Mouse (Mus musculus): ENCODE results near the gene Scnn1g. TPM values are rescaled to one million over a fixed set of nuclear protein-coding genes. Genes with fewer than 3 reads are reported as not detected.

Scnn1g gene
- polyA plus RNA-seq, 1 experiment from 2014 or later, result 14.8 TPM

DNA sequence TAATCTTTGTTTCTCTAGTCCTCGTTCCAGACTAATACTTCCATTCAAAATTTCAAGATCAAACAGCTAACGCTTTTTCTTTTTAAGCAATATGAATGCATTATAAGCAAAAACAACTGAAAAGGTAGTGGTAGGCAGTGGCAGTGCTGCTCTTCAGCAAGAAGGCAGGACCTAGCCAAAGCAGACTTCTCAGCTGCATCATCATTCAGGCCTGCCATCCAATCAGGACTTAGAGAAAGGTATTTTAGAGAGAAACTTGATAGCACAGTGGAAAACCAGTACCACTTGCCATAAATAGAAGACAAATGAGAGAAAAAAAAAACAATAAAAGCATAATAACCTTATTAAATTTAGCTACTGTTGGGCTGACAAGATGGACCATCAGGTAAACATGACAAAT lies 29.2 kb upstream of the Scnn1g start:
- no peak overlapping the region for H3K4me3 ChIP-seq (ENCODE audit: low read length)
- H3K4me2 ChIP-seq (replicated peaks; ENCODE audit: low read depth, low read length), result no peak overlapping the region; the same call in 1 of the 2 replicates
- H3K27ac ChIP-seq (ENCODE audit: low read depth, low read length), result no peak overlapping the region
- H3K36me3 ChIP-seq (ENCODE audit: control insufficient read depth, insufficient read depth, low read length), result no peaks in the 10 kb centered on the region
- no peaks in the 10 kb centered on the region for H3K27me3 ChIP-seq (ENCODE audit: control insufficient read depth, insufficient read depth, low read length)
- no peaks in the 10 kb centered on the region for H3K9me3 ChIP-seq (ENCODE audit: control insufficient read depth, low read length)
- WGBS, result 87% methylated on average over 2 of the region's 2 CpGs
- no peak for ATAC-seq (ENCODE audit: low FRiP score, low TSS enrichment)
- H3K4me1 ChIP-seq (ENCODE audit: control insufficient read depth, insufficient read depth, low read length), result peaks cover 17% of the 10 kb centered on the region
- no peak overlapping the region for H3K9ac ChIP-seq (ENCODE audit: low read depth, low read length)

DNA sequence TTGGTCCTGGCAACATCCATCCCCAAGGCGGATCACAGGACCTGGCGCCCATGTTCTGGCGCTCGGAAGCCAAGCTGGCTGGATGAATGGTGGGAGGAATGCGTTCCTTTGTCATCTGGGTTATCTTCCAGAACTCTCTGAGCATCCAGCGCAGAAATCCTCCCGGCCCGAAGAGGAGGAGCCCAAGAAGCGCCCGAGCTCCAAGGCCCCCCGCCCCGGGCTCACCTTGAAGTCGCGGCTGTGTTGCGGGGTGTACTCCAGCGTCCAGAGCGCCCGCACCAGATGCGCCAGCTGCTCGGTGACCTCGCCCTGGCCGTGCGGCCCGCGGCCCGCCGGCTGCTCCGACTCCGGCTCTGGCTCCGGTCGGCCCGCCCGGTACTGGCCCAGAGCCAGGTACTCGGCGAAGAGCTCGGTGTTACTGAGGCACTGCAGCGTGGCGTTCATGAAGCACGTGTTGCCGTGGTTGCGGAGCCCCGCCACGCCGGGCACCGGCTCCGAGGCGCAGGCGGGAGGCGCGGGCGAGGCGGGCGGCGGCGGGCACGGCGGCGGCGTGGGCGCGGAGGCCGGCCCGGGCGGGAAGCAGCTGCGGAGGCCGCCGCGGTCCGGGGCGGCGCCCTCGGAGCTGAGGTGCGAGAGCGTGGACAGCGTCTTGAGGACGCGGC lies 27.7 kb upstream of the Scnn1g start:
- no peaks in the 10 kb centered on the region for H3K27me3 ChIP-seq (ENCODE audit: control insufficient read depth, insufficient read depth, low read length)
- peak overlapping the region; percentile 82 for H3K9ac ChIP-seq (ENCODE audit: low read depth, low read length)
- peak overlapping the region; percentile 96 for H3K4me2 ChIP-seq (replicated peaks; ENCODE audit: low read depth, low read length)
- H3K27ac ChIP-seq (ENCODE audit: low read depth, low read length), result no peak overlapping the region
- H3K9me3 ChIP-seq (ENCODE audit: control insufficient read depth, low read length), result no peaks in the 10 kb centered on the region
- peak overlapping the region; percentile 80 for H3K4me3 ChIP-seq (ENCODE audit: low read length)
- peaks cover 17% of the 10 kb centered on the region for H3K4me1 ChIP-seq (ENCODE audit: control insufficient read depth, insufficient read depth, low read length)
- peak; percentile 48; the same call in 1 of the 2 replicates for ATAC-seq (ENCODE audit: low FRiP score, low TSS enrichment)
- under 1% methylated on average over 60 of the region's 77 CpGs for WGBS
- H3K36me3 ChIP-seq (ENCODE audit: control insufficient read depth, insufficient read depth, low read length), result no peaks in the 10 kb centered on the region

DNA sequence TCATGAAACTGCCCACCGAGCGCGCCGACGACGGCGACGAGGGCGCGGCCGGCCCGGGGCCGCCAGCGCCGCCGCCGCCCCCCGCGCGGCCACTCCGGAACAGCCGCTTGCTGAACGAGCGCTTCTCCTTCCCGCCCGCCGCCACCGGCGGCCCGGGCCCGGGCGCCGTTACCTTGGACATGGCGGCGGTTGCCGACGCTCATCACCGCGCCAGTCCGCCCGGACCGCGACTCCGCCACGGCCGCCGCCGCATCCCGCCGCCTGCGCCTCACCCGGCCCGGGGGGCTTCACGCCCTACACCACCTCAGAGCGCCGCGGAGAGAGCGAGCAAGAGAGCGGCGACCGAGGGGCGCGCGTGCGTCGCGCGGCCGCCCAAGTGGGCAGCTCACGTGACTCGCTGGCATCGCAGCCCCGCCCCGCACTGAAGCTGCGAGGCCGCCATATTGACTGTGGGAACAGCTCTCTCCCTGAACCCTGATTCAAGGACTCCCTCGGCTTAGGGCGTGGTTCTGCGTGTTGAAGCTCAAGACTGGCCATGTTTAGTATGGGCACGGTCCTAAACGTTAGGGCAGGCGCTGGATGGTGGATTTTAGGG lies 27.1 kb upstream of the Scnn1g start, which contains the start of gene Usp31:
Usp31 (minus strand) TSS at position 181 of the 595 bp plus-strand sequence.
- Histone ChIP-seq H3K27me3 (ENCODE audit: control insufficient read depth, insufficient read depth, low read length) (no peaks in the 10 kb centered on the region), H3K36me3 (ENCODE audit: control insufficient read depth, insufficient read depth, low read length) (no peaks in the 10 kb centered on the region), H3K27ac (ENCODE audit: low read depth, low read length) (peak within 1 kb of the TSS; percentile 73; the same call in 1 of the 2 replicates), H3K9me3 (ENCODE audit: control insufficient read depth, low read length) (no peaks in the 10 kb centered on the region), H3K4me2 (replicated peaks; ENCODE audit: low read depth, low read length) (peak within 1 kb of the TSS; percentile 96), H3K4me3 (ENCODE audit: low read length) (peak within 1 kb of the TSS; percentile 80), H3K9ac (ENCODE audit: low read depth, low read length) (peak within 1 kb of the TSS; percentile 82), H3K4me1 (ENCODE audit: control insufficient read depth, insufficient read depth, low read length) (peaks cover 17% of the 10 kb centered on the region)
- under 1% methylated on average over 67 of the region's 82 CpGs for WGBS
- ATAC-seq (ENCODE audit: low FRiP score, low TSS enrichment), result peak; percentile 99

DNA sequence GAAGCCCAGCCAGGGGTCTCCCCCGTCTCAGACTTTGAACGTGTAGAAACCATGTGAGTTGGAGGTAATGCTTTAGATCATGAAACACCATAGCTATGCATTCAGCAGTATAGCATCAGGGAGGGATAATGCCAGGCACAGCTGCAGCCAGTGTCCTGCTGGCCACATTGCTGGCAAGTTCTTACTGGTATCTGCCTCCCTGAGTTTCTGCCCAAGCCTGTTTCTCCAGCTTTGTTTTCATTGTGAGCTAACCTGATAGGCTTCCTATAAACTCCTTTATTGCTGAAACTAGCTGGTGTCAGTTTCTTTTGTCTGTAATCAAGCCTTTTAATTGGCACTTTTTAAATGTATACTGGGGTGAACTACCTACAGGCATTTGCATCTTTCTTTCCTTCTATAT lies 23.1 kb upstream of the Scnn1g start:
- Histone ChIP-seq H3K4me2 (replicated peaks; ENCODE audit: low read depth, low read length) (no peak overlapping the region), H3K27ac (ENCODE audit: low read depth, low read length) (no peak overlapping the region), H3K9ac (ENCODE audit: low read depth, low read length) (no peak overlapping the region), H3K4me3 (ENCODE audit: low read length) (no peak overlapping the region), H3K36me3 (ENCODE audit: control insufficient read depth, insufficient read depth, low read length) (no peaks in the 10 kb centered on the region), H3K4me1 (ENCODE audit: control insufficient read depth, insufficient read depth, low read length) (peaks cover under 1% of the 10 kb centered on the region), H3K9me3 (ENCODE audit: control insufficient read depth, low read length) (no peaks in the 10 kb centered on the region), H3K27me3 (ENCODE audit: control insufficient read depth, insufficient read depth, low read length) (no peaks in the 10 kb centered on the region)
- ATAC-seq (ENCODE audit: low FRiP score, low TSS enrichment), result no peak
- WGBS, result 38% methylated on average over 2 of the region's 2 CpGs

DNA sequence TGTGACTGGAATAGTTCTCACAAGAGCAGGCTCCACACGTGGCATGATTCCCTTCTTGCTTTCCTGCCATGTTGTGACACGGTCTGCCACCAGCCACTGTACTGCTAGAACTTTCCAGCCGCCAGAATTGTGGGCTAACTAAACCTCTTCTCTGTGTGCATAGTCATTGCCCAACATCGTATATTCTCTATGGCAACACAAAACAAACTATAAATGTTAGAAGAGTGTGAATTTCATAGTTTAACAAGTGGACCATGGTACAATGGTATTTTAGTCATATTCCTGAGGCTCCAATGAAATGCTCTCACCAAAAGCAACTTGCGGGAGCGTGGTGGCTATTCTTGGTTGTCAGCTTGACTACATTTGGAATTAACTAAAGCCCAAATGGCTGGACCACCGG lies 17.2 kb upstream of the Scnn1g start:
- Histone ChIP-seq H3K9ac (ENCODE audit: low read depth, low read length) (no peak overlapping the region), H3K9me3 (ENCODE audit: control insufficient read depth, low read length) (no peaks in the 10 kb centered on the region), H3K4me1 (ENCODE audit: control insufficient read depth, insufficient read depth, low read length) (no peaks in the 10 kb centered on the region), H3K27me3 (ENCODE audit: control insufficient read depth, insufficient read depth, low read length) (no peaks in the 10 kb centered on the region), H3K4me2 (replicated peaks; ENCODE audit: low read depth, low read length) (no peak overlapping the region), H3K36me3 (ENCODE audit: control insufficient read depth, insufficient read depth, low read length) (no peaks in the 10 kb centered on the region), H3K4me3 (ENCODE audit: low read length) (no peak overlapping the region), H3K27ac (ENCODE audit: low read depth, low read length) (no peak overlapping the region)
- ATAC-seq (ENCODE audit: low FRiP score, low TSS enrichment), result no peak
- 77% methylated on average over 7 of the region's 7 CpGs for WGBS

DNA sequence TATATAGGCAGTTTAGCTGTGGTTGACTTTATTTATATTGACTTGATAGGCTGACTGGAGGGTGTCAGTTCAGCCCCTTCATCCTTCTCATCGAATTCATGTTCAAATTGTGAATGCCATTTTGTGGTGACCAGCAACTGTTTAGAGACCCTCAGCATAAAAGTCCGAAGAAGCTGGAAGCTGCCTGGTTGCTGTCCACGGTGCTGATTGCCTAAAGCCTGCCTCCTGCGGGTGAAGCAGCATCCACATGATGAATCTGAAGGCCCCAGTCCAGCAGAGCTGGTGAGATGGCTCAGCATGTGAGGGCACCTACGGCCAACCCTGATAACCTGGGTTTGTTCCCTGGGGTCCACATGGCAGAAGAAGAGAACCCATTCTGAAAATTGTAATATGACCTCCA lies 4.1 kb upstream of the Scnn1g start:
- 0 out of 2 replicates have a peak, but pooled peaks have one; percentile 47 for ATAC-seq (ENCODE audit: low FRiP score, low TSS enrichment)
- H3K4me1 ChIP-seq (ENCODE audit: control insufficient read depth, insufficient read depth, low read length), result no peaks in the 10 kb centered on the region; the same call in 1 of the 2 replicates
- WGBS, result 13% methylated on average over 5 of the region's 5 CpGs
- H3K4me2 ChIP-seq (replicated peaks; ENCODE audit: low read depth, low read length), result no peak overlapping the region
- peaks cover 10% of the 10 kb centered on the region for H3K27me3 ChIP-seq (ENCODE audit: control insufficient read depth, insufficient read depth, low read length)
- no peak overlapping the region for H3K9ac ChIP-seq (ENCODE audit: low read depth, low read length)
- H3K36me3 ChIP-seq (ENCODE audit: control insufficient read depth, insufficient read depth, low read length), result no peaks in the 10 kb centered on the region
- no peaks in the 10 kb centered on the region for H3K9me3 ChIP-seq (ENCODE audit: control insufficient read depth, low read length)
- H3K27ac ChIP-seq (ENCODE audit: low read depth, low read length), result no peak overlapping the region
- no peak overlapping the region for H3K4me3 ChIP-seq (ENCODE audit: low read length)

DNA sequence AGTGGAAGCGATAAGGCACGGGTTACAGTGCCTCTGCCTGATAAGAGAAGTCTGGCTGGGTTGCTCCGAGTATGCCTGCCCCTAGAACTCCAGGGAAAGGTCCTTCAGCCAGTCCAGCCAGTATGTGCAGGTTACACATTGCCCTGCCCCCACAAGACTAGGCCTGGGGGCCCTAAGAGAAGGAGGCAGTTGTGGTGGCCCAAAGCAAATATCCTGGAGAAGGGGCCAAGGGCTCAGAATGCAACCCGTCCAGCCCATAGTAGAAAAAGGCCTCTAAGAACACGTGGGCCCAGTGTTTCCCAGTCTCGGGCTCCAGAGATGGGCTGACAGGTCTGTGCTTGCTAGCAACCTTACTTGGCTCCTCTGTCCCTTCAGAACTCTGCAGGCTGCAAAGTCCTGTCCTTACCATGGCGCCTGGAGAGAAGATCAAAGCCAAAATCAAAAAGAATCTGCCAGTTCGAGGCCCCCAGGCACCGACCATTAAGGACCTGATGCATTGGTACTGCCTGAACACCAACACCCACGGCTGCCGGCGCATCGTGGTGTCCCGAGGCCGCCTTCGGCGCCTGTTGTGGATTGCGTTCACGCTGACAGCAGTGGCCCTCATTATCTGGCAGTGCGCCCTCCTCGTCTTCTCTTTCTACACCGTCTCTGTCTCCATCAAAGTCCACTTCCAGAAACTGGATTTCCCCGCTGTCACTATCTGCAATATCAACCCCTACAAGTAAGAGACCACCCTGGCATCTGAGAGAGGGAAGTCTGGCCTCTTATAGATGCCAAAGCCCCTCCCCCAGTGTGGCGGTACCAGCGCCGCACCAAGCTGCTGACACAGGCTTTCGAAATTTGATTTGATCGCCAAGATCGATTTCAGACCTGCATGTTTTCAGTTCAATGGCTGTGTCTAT lies 3.5 kb downstream of the Scnn1g start:
- no peak overlapping the region for H3K9ac ChIP-seq (ENCODE audit: low read depth, low read length)
- no peak for ATAC-seq (ENCODE audit: low FRiP score, low TSS enrichment)
- WGBS, result 62% methylated on average over 29 of the region's 29 CpGs
- H3K27me3 ChIP-seq (ENCODE audit: control insufficient read depth, insufficient read depth, low read length), result peaks cover 15% of the 10 kb centered on the region
- H3K4me2 ChIP-seq (replicated peaks; ENCODE audit: low read depth, low read length), result no peak overlapping the region; the same call in 1 of the 2 replicates
- H3K27ac ChIP-seq (ENCODE audit: low read depth, low read length), result no peak overlapping the region
- H3K9me3 ChIP-seq (ENCODE audit: control insufficient read depth, low read length), result no peaks in the 10 kb centered on the region
- H3K36me3 ChIP-seq (ENCODE audit: control insufficient read depth, insufficient read depth, low read length), result no peaks in the 10 kb centered on the region
- no peak overlapping the region for H3K4me3 ChIP-seq (ENCODE audit: low read length)
- H3K4me1 ChIP-seq (ENCODE audit: control insufficient read depth, insufficient read depth, low read length), result no peaks in the 10 kb centered on the region; the same call in 1 of the 2 replicates

DNA sequence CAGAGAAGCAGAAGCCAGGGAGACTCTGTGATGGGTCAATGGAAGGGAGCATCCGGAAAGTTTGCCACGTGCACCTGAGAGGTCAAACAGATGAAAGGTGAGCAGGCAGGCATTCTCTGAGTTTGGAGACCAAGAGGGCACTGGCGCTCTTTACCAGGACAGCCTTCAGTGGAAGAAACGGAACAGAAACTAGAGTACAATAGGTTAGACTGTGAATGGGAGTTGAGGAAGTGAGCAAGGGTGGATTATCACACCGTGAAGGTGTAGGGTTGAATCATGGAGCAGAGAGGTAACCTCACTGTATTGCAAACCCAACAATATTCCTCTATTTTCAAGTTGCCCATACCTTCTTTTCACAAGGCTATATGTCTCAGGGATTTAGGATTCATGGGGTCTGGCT lies 16.0 kb downstream of the Scnn1g start:
- Histone ChIP-seq H3K4me1 (ENCODE audit: control insufficient read depth, insufficient read depth, low read length) (no peaks in the 10 kb centered on the region), H3K27me3 (ENCODE audit: control insufficient read depth, insufficient read depth, low read length) (no peaks in the 10 kb centered on the region), H3K9me3 (ENCODE audit: control insufficient read depth, low read length) (no peaks in the 10 kb centered on the region), H3K36me3 (ENCODE audit: control insufficient read depth, insufficient read depth, low read length) (no peaks in the 10 kb centered on the region), H3K27ac (ENCODE audit: low read depth, low read length) (no peak overlapping the region), H3K4me3 (ENCODE audit: low read length) (no peak overlapping the region), H3K4me2 (replicated peaks; ENCODE audit: low read depth, low read length) (no peak overlapping the region), H3K9ac (ENCODE audit: low read depth, low read length) (no peak overlapping the region)
- no peak for ATAC-seq (ENCODE audit: low FRiP score, low TSS enrichment)
- 75% methylated on average over 5 of the region's 5 CpGs for WGBS
